Mouse (Mus musculus) liver, adult 2 months (tissue): ENCODE data around the gene Trip4.

ENCODE experiments used
- CTCF ChIP-seq: fragments of 200-500 bp; IDR thresholded peaks from 2 replicates; pipeline ENCODE4 v1.5.1; 2011; ENCODE audit warnings: low read depth, low read length, control low read depth
- POLR2A ChIP-seq: fragments of 200-500 bp; IDR thresholded peaks from 2 replicates; pipeline ENCODE4 v1.6.1; 2011; ENCODE audit warnings: low read length, control low read depth; ENCODE audit not compliant: insufficient read depth; ENCODE audit errors: extremely low read depth

DNA sequence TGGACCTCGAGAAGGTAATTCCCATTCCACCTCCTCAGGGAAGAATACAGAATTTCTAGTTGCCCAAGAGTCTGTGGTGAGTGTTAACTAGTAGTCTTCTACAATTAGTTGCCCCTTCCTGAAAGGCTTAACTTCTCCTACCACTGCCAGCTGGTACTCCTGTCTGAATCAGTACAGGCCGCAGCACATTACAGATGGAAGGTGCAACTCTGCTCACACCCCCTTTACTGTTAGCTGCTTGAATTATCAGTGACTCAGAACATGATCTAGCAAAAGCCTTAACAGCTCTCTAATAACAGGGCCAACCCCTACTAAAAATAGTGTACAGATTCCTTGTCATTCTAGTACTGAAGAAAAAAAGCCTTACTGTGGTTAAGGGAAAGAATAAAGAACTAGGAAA is 112.9 kb downstream of the Trip4 start:
- TF ChIP-seq POLR2A (no peak), CTCF (no peak)
